Mouse (Mus musculus): ENCODE results near the gene Mkrn2os.

GRCm38 (mm10) chr6:115593252-115593651, 876 bp upstream of the Mkrn2os start:
- TF ChIP-seq FLI1 (IDR thresholded peaks at IDR 0.05; ENCODE audit: low read length) (no peak), GATA1 (IDR thresholded peaks at IDR 0.05; ENCODE audit: borderline replicate concordance, low read length) (no peak)
